Mouse (Mus musculus) layer of hippocampus, postnatal 14 days (tissue): ENCODE results near the gene Nap1l5. TPM values are rescaled to one million over a fixed set of nuclear protein-coding genes. Genes with fewer than 3 reads are reported as not detected.
"Not testable (repeated sequence)": the region's sequence is repeated elsewhere in the genome, so short reads cannot be mapped to it uniquely, and the experiment has no call there.

Experiments
- DNase-seq, 2 experiments: peaks; one replicate each; pipeline ENCODE4 v3.0.0; 2021 to 2022; ENCODE audit warnings: low spot score in 2 of 2, mixed read lengths in 1 of 2
- total RNA-seq, 2 experiments: library from RNA; stranded (reverse); gene quantifications; 2 replicates each; pipeline ENCODE4 v1.2.3; 2021

Gene Nap1l5
- total RNA-seq, 2 experiments from 2014 or later = 212 to 254 TPM

GRCm38 (mm10) chr6:58907791-58908190 is 915 bp upstream of the Nap1l5 start:
- no peak for DNase-seq

- DNase-seq = no peak
Measured at GRCm38 (mm10) chr6:58907336-58907735, 460 bp upstream of the Nap1l5 start.

GRCm38 (mm10) chr6:58904551-58904950 is 2.3 kb downstream of the Nap1l5 start:
- DNase-seq = no peak

GRCm38 (mm10) chr6:58903171-58903570 is 3.7 kb downstream of the Nap1l5 start:
- DNase-seq = peak; percentile 49 to 77

GRCm38 (mm10) chr6:58900536-58900935 is 6.3 kb downstream of the Nap1l5 start:
- no peak for DNase-seq

- DNase-seq = peak in 1 of 2 experiments; percentile 41
Measured at GRCm38 (mm10) chr6:58899076-58899475, 7.8 kb downstream of the Nap1l5 start.

GRCm38 (mm10) chr6:58896648-58897047 is 10.2 kb downstream of the Nap1l5 start:
- no peak for DNase-seq

- DNase-seq = no peak
Measured at GRCm38 (mm10) chr6:58894994-58895393, 11.9 kb downstream of the Nap1l5 start.

- no peak for DNase-seq
Measured at GRCm38 (mm10) chr6:58893307-58893706, 13.6 kb downstream of the Nap1l5 start.

- no peak for DNase-seq
Measured at GRCm38 (mm10) chr6:58889917-58890316, 17.0 kb downstream of the Nap1l5 start.

- DNase-seq = peak in 1 of 2 experiments; percentile 27
Measured at GRCm38 (mm10) chr6:58882271-58882670, 24.6 kb downstream of the Nap1l5 start.

- no peak for DNase-seq
Measured at GRCm38 (mm10) chr6:58881363-58881762, 25.5 kb downstream of the Nap1l5 start.

- DNase-seq = no peak
Measured at GRCm38 (mm10) chr6:58880861-58881260, 26.0 kb downstream of the Nap1l5 start.

- no peak for DNase-seq
Measured at GRCm38 (mm10) chr6:58879987-58880386, 26.9 kb downstream of the Nap1l5 start.

GRCm38 (mm10) chr6:58879572-58879971 is 27.3 kb downstream of the Nap1l5 start:
- DNase-seq = no peak

GRCm38 (mm10) chr6:58867858-58868257 is 39.0 kb downstream of the Nap1l5 start:
- not testable (repeated sequence) for DNase-seq

- DNase-seq = no peak
Measured at GRCm38 (mm10) chr6:58863631-58864235, 43.1 kb downstream of the Nap1l5 start.

GRCm38 (mm10) chr6:58862446-58862993 is 44.4 kb downstream of the Nap1l5 start:
- peak in 1 of 2 experiments; percentile 27 for DNase-seq

- DNase-seq = no peak
Measured at GRCm38 (mm10) chr6:58859517-58859916, 47.4 kb downstream of the Nap1l5 start.

GRCm38 (mm10) chr6:58856494-58856893 is 50.4 kb downstream of the Nap1l5 start:
- DNase-seq = no peak

GRCm38 (mm10) chr6:58855676-58856367 is 51.1 kb downstream of the Nap1l5 start:
- DNase-seq = no peak
